Mouse (Mus musculus): Measurements from ENCODE around the gene Pgls. TPM values are rescaled to one million over a fixed set of nuclear protein-coding genes. Genes with fewer than 3 reads are reported as not detected.

Gene Pgls
- polyA plus RNA-seq, 1 experiment from 2014 or later: 231 TPM

- Histone ChIP-seq H3K4me3 (ENCODE audit: low read depth, low read length) (no peak overlapping the region), H3K36me3 (replicated peaks; ENCODE audit: control insufficient read depth, insufficient read depth, low read depth, low read length) (peaks cover 19% of the 10 kb centered on the region), H3K4me1 (ENCODE audit: control insufficient read depth, insufficient read depth, low read length) (peaks cover 2% of the 10 kb centered on the region; the same call in 1 of the 2 replicates), H3K27me3 (ENCODE audit: control insufficient read depth, insufficient read depth, low read length) (peaks cover 3% of the 10 kb centered on the region; the same call in 1 of the 2 replicates), H3K27ac (replicated peaks; ENCODE audit: low read depth, low read length) (no peak overlapping the region), H3K4me2 (ENCODE audit: low read depth, low read length) (no peak overlapping the region), H3K9me3 (replicated peaks; ENCODE audit: control insufficient read depth, low read length) (peaks cover 7% of the 10 kb centered on the region), H3K9ac (replicated peaks; ENCODE audit: low read length) (no peak overlapping the region)
- DNase-seq (ENCODE audit: low spot score): no peak
- ATAC-seq (replicated peaks; ENCODE audit: insufficient number of reproducible peaks, low FRiP score, low TSS enrichment, low read depth): no peak
- WGBS: 45% methylated on average over 9 of the region's 9 CpGs
Measured at GRCm38 (mm10) chr8:71627265-71628099, 35.5 kb downstream of the Pgls start.

- peak overlapping the region; percentile 95 for H3K4me2 ChIP-seq (ENCODE audit: low read depth, low read length)
- peak overlapping the region; percentile 74 for H3K9ac ChIP-seq (replicated peaks; ENCODE audit: low read length)
- peaks cover 2% of the 10 kb centered on the region; the same call in 1 of the 2 replicates for H3K4me1 ChIP-seq (ENCODE audit: control insufficient read depth, insufficient read depth, low read length)
- H3K36me3 ChIP-seq (replicated peaks; ENCODE audit: control insufficient read depth, insufficient read depth, low read depth, low read length): peaks cover 9% of the 10 kb centered on the region
- H3K4me3 ChIP-seq (ENCODE audit: low read depth, low read length): peak overlapping the region; percentile 51
- H3K9me3 ChIP-seq (replicated peaks; ENCODE audit: control insufficient read depth, low read length): no peaks in the 10 kb centered on the region; the same call in 1 of the 2 replicates
- DNase-seq (ENCODE audit: low spot score) (peak; percentile 31), ATAC-seq (replicated peaks; ENCODE audit: insufficient number of reproducible peaks, low FRiP score, low TSS enrichment, low read depth) (no peak)
- H3K27ac ChIP-seq (replicated peaks; ENCODE audit: low read depth, low read length): no peak overlapping the region
- peaks cover 3% of the 10 kb centered on the region; the same call in 1 of the 2 replicates for H3K27me3 ChIP-seq (ENCODE audit: control insufficient read depth, insufficient read depth, low read length)
- 7% methylated on average over 16 of the region's 16 CpGs for WGBS
Measured at GRCm38 (mm10) chr8:71628396-71629095, 36.6 kb downstream of the Pgls start.

GRCm38 (mm10) chr8:71629096-71629697, 37.2 kb downstream of the Pgls start:
- under 1% methylated on average over 55 of the region's 55 CpGs for WGBS
- DNase-seq (ENCODE audit: low spot score) (peak; percentile 94), ATAC-seq (replicated peaks; ENCODE audit: insufficient number of reproducible peaks, low FRiP score, low TSS enrichment, low read depth) (peak; percentile 88)
- Histone ChIP-seq H3K36me3 (replicated peaks; ENCODE audit: control insufficient read depth, insufficient read depth, low read depth, low read length) (peaks cover 4% of the 10 kb centered on the region; the same call in 1 of the 2 replicates), H3K4me1 (ENCODE audit: control insufficient read depth, insufficient read depth, low read length) (peaks cover 2% of the 10 kb centered on the region; the same call in 1 of the 2 replicates), H3K4me3 (ENCODE audit: low read depth, low read length) (peak overlapping the region; percentile 51), H3K4me2 (ENCODE audit: low read depth, low read length) (peak overlapping the region; percentile 95), H3K9me3 (replicated peaks; ENCODE audit: control insufficient read depth, low read length) (no peaks in the 10 kb centered on the region; the same call in 1 of the 2 replicates), H3K27ac (replicated peaks; ENCODE audit: low read depth, low read length) (no peak overlapping the region), H3K27me3 (ENCODE audit: control insufficient read depth, insufficient read depth, low read length) (peaks cover 3% of the 10 kb centered on the region; the same call in 1 of the 2 replicates), H3K9ac (replicated peaks; ENCODE audit: low read length) (peak overlapping the region; percentile 74)

GRCm38 (mm10) chr8:71629781-71630212, 37.8 kb downstream of the Pgls start:
- Histone ChIP-seq H3K27ac (replicated peaks; ENCODE audit: low read depth, low read length) (no peak overlapping the region), H3K4me2 (ENCODE audit: low read depth, low read length) (peak overlapping the region; percentile 95), H3K36me3 (replicated peaks; ENCODE audit: control insufficient read depth, insufficient read depth, low read depth, low read length) (no peaks in the 10 kb centered on the region), H3K9ac (replicated peaks; ENCODE audit: low read length) (peak overlapping the region; percentile 74), H3K4me3 (ENCODE audit: low read depth, low read length) (peak overlapping the region; percentile 51), H3K4me1 (ENCODE audit: control insufficient read depth, insufficient read depth, low read length) (peaks cover 2% of the 10 kb centered on the region; the same call in 1 of the 2 replicates), H3K27me3 (ENCODE audit: control insufficient read depth, insufficient read depth, low read length) (peaks cover 3% of the 10 kb centered on the region; the same call in 1 of the 2 replicates), H3K9me3 (replicated peaks; ENCODE audit: control insufficient read depth, low read length) (no peaks in the 10 kb centered on the region; the same call in 1 of the 2 replicates)
- ATAC-seq (replicated peaks; ENCODE audit: insufficient number of reproducible peaks, low FRiP score, low TSS enrichment, low read depth) (peak; percentile 26; the same call in 1 of the 2 replicates), DNase-seq (ENCODE audit: low spot score) (peak; percentile 61)
- WGBS: 2% methylated on average over 25 of the region's 25 CpGs

- Histone ChIP-seq H3K9ac (replicated peaks; ENCODE audit: low read length) (no peak overlapping the region), H3K4me3 (ENCODE audit: low read depth, low read length) (no peak overlapping the region), H3K4me2 (ENCODE audit: low read depth, low read length) (no peak overlapping the region), H3K9me3 (replicated peaks; ENCODE audit: control insufficient read depth, low read length) (no peaks in the 10 kb centered on the region; the same call in 1 of the 2 replicates), H3K36me3 (replicated peaks; ENCODE audit: control insufficient read depth, insufficient read depth, low read depth, low read length) (no peaks in the 10 kb centered on the region), H3K27ac (replicated peaks; ENCODE audit: low read depth, low read length) (no peak overlapping the region), H3K27me3 (ENCODE audit: control insufficient read depth, insufficient read depth, low read length) (peaks cover 8% of the 10 kb centered on the region; the same call in 1 of the 2 replicates), H3K4me1 (ENCODE audit: control insufficient read depth, insufficient read depth, low read length) (peaks cover 2% of the 10 kb centered on the region; the same call in 1 of the 2 replicates)
- WGBS: 85% methylated on average over 6 of the region's 6 CpGs
- ATAC-seq (replicated peaks; ENCODE audit: insufficient number of reproducible peaks, low FRiP score, low TSS enrichment, low read depth) (no peak), DNase-seq (ENCODE audit: low spot score) (no peak)
Measured at GRCm38 (mm10) chr8:71630761-71631160, 38.8 kb downstream of the Pgls start.

- 60% methylated on average over 2 of the region's 2 CpGs for WGBS
- Histone ChIP-seq H3K9ac (replicated peaks; ENCODE audit: low read length) (no peak overlapping the region), H3K36me3 (replicated peaks; ENCODE audit: control insufficient read depth, insufficient read depth, low read depth, low read length) (no peaks in the 10 kb centered on the region), H3K9me3 (replicated peaks; ENCODE audit: control insufficient read depth, low read length) (no peaks in the 10 kb centered on the region; the same call in 1 of the 2 replicates), H3K4me2 (ENCODE audit: low read depth, low read length) (no peak overlapping the region), H3K4me3 (ENCODE audit: low read depth, low read length) (no peak overlapping the region), H3K4me1 (ENCODE audit: control insufficient read depth, insufficient read depth, low read length) (peaks cover 2% of the 10 kb centered on the region; the same call in 1 of the 2 replicates), H3K27ac (replicated peaks; ENCODE audit: low read depth, low read length) (no peak overlapping the region), H3K27me3 (ENCODE audit: control insufficient read depth, insufficient read depth, low read length) (peaks cover 8% of the 10 kb centered on the region; the same call in 1 of the 2 replicates)
- ATAC-seq (replicated peaks; ENCODE audit: insufficient number of reproducible peaks, low FRiP score, low TSS enrichment, low read depth) (no peak), DNase-seq (ENCODE audit: low spot score) (no peak)
Measured at GRCm38 (mm10) chr8:71631897-71632296, 39.9 kb downstream of the Pgls start.

GRCm38 (mm10) chr8:71633164-71633563, 41.2 kb downstream of the Pgls start:
- H3K36me3 ChIP-seq (replicated peaks; ENCODE audit: control insufficient read depth, insufficient read depth, low read depth, low read length): no peaks in the 10 kb centered on the region
- 10% methylated on average over 19 of the region's 22 CpGs for WGBS
- no peak overlapping the region for H3K4me3 ChIP-seq (ENCODE audit: low read depth, low read length)

More at GRCm38 (mm10) chr8:71633164-71633563, 41.2 kb downstream of the Pgls start:
- no peak for DNase-seq (ENCODE audit: low spot score)
- Histone ChIP-seq H3K27ac (replicated peaks; ENCODE audit: low read depth, low read length) (no peak overlapping the region), H3K27me3 (ENCODE audit: control insufficient read depth, insufficient read depth, low read length) (peaks cover 8% of the 10 kb centered on the region; the same call in 1 of the 2 replicates), H3K4me2 (ENCODE audit: low read depth, low read length) (no peak overlapping the region), H3K9ac (replicated peaks; ENCODE audit: low read length) (no peak overlapping the region), H3K9me3 (replicated peaks; ENCODE audit: control insufficient read depth, low read length) (no peaks in the 10 kb centered on the region; the same call in 1 of the 2 replicates), H3K4me1 (ENCODE audit: control insufficient read depth, insufficient read depth, low read length) (no peaks in the 10 kb centered on the region)
- no peak for ATAC-seq (replicated peaks; ENCODE audit: insufficient number of reproducible peaks, low FRiP score, low TSS enrichment, low read depth)
